Mouse (Mus musculus): ENCODE measurements at regions not wholly inside any gene's neighbourhood (a gene's known extent, or its start where the extent isn't known, plus 50 kb on each side); places are given as distances from the start of the nearest gene placed in this dataset.

GRCm38 (mm10) chr2:50793616-50794015, 355.3 kb downstream of the Rnd3 start:
- no peak for DNase-seq (ENCODE audit: low read depth, low spot score)

- DNase-seq (ENCODE audit: low read depth, low spot score), result no peak
Measured at GRCm38 (mm10) chr2:50793067-50793466, 355.8 kb downstream of the Rnd3 start.

- no peak for DNase-seq (ENCODE audit: low read depth, low spot score)
Measured at GRCm38 (mm10) chr2:50789051-50789651, 359.8 kb downstream of the Rnd3 start.

GRCm38 (mm10) chr2:50772101-50772500, 376.8 kb downstream of the Rnd3 start:
- DNase-seq (ENCODE audit: low read depth, low spot score), result no peak

- no peak for DNase-seq (ENCODE audit: low read depth, low spot score)
Measured at GRCm38 (mm10) chr2:50759016-50759415, 389.9 kb downstream of the Rnd3 start.

- no peak for DNase-seq (ENCODE audit: low read depth, low spot score)
Measured at GRCm38 (mm10) chr2:50757837-50758541, 390.9 kb downstream of the Rnd3 start.

GRCm38 (mm10) chr2:50755616-50756450, 393.1 kb downstream of the Rnd3 start:
- no peak for DNase-seq (ENCODE audit: low read depth, low spot score)

GRCm38 (mm10) chr2:50755160-50755559, 393.8 kb downstream of the Rnd3 start:
- no peak for DNase-seq (ENCODE audit: low read depth, low spot score)

GRCm38 (mm10) chr2:50752408-50752807, 396.5 kb downstream of the Rnd3 start:
- DNase-seq (ENCODE audit: low read depth, low spot score), result no peak

- DNase-seq (ENCODE audit: low read depth, low spot score), result no peak
Measured at GRCm38 (mm10) chr2:50750799-50751198, 398.1 kb downstream of the Rnd3 start.

GRCm38 (mm10) chr2:50744625-50745214, 404.2 kb downstream of the Rnd3 start:
- no peak for DNase-seq (ENCODE audit: low read depth, low spot score)

- DNase-seq (ENCODE audit: low read depth, low spot score), result no peak
Measured at GRCm38 (mm10) chr2:50743785-50744258, 405.1 kb downstream of the Rnd3 start.

GRCm38 (mm10) chr2:50742421-50742820, 406.5 kb downstream of the Rnd3 start:
- no peak for DNase-seq (ENCODE audit: low read depth, low spot score)

- DNase-seq (ENCODE audit: low read depth, low spot score), result no peak
Measured at GRCm38 (mm10) chr2:50741337-50741736, 407.6 kb downstream of the Rnd3 start.

GRCm38 (mm10) chr2:50739599-50739979, 409.3 kb downstream of the Rnd3 start:
- no peak for DNase-seq (ENCODE audit: low read depth, low spot score)

GRCm38 (mm10) chr2:50738936-50739598, 409.8 kb downstream of the Rnd3 start:
- no peak for DNase-seq (ENCODE audit: low read depth, low spot score)

- DNase-seq (ENCODE audit: low read depth, low spot score), result no peak
Measured at GRCm38 (mm10) chr2:50737706-50738105, 411.2 kb downstream of the Rnd3 start.

- no peak for DNase-seq (ENCODE audit: low read depth, low spot score)
Measured at GRCm38 (mm10) chr2:50735029-50735428, 413.9 kb downstream of the Rnd3 start.

- no peak for DNase-seq (ENCODE audit: low read depth, low spot score)
Measured at GRCm38 (mm10) chr2:50706652-50707051, 410.1 kb upstream of the Mmadhc start.

- DNase-seq (ENCODE audit: low read depth, low spot score), result no peak
Measured at GRCm38 (mm10) chr2:50704297-50704696, 407.7 kb upstream of the Mmadhc start.
